Mouse (Mus musculus): ENCODE data around the gene Olfr32.

GRCm38 (mm10) chr2:90152991-90153390 is 10.9 kb upstream of the Olfr32 start, which contains the start of gene Olfr1270:
- TF ChIP-seq MYC (IDR thresholded peaks at IDR 0.05; ENCODE audit: low read depth, low read length) = no peak
- no peak for TF ChIP-seq CTCF (conservative IDR thresholded peaks at IDR 0.05 in 1 of 2, IDR thresholded peaks at IDR 0.05 in 1 of 2; ENCODE audit: low read depth in 2 of 2, low read length in 2 of 2)
- TF ChIP-seq MAX (IDR thresholded peaks at IDR 0.05; ENCODE audit: low read length) = no peak
- no peak for TF ChIP-seq ETS1 (conservative IDR thresholded peaks at IDR 0.05; ENCODE audit: low read depth, low read length)
- TF ChIP-seq ELF1 (IDR thresholded peaks at IDR 0.05; ENCODE audit: low read depth, low read length) = no peak
- no peak for TF ChIP-seq CHD2 (IDR thresholded peaks at IDR 0.05; ENCODE audit: low read length)
- no peak for TF ChIP-seq MEF2A (IDR thresholded peaks at IDR 0.05; ENCODE audit: borderline replicate concordance, low read depth, low read length)
- no peak for TF ChIP-seq HCFC1 (IDR thresholded peaks at IDR 0.05; ENCODE audit: low read depth, low read length)
- no peak for TF ChIP-seq ZKSCAN1 (IDR thresholded peaks at IDR 0.05; ENCODE audit: borderline replicate concordance, low read depth, low read length)
- TF ChIP-seq ZNF384 (IDR thresholded peaks at IDR 0.05; ENCODE audit: low read depth, low read length) = no peak
- no peak for TF ChIP-seq POLR2A (IDR thresholded peaks at IDR 0.05; ENCODE audit: low read depth, low read length)

Data from CH12.LX (cell line).